Mouse (Mus musculus): ENCODE results near the gene Gm13769.
"Not testable (repeated sequence)": the region's sequence is repeated elsewhere in the genome, so short reads cannot be mapped to it uniquely, and the experiment has no call there.

Gene Gm13769

GRCm38 (mm10) chr2:90321900-90322299 lies at the start of gene Gm13769:
TSS of gene Gm13769 (plus strand) at chr2:90322200.
- not testable (repeated sequence) for DNase-seq (ENCODE audit: low spot score)

- no peak for DNase-seq (ENCODE audit: low spot score)
Measured at GRCm38 (mm10) chr2:90292741-90293140, 29.3 kb upstream of the Gm13769 start, which contains the start of gene Olfr1272. TSS of gene Olfr1272 (minus strand) at chr2:90292841.

GRCm38 (mm10) chr2:90346694-90347093 lies 24.7 kb downstream of the Gm13769 start:
- DNase-seq (ENCODE audit: low spot score) = not testable (repeated sequence)

- DNase-seq (ENCODE audit: low spot score) = not testable (repeated sequence)
Measured at GRCm38 (mm10) chr2:90351047-90351446, 29.0 kb downstream of the Gm13769 start.

- DNase-seq (ENCODE audit: low spot score) = not testable (repeated sequence)
Measured at GRCm38 (mm10) chr2:90351540-90351939, 29.5 kb downstream of the Gm13769 start.

GRCm38 (mm10) chr2:90359229-90359628 lies 37.2 kb downstream of the Gm13769 start:
- not testable (repeated sequence) for DNase-seq (ENCODE audit: low spot score)

GRCm38 (mm10) chr2:90360199-90360598 lies 38.2 kb downstream of the Gm13769 start:
- not testable (repeated sequence) for DNase-seq (ENCODE audit: low spot score)
